Mouse (Mus musculus) heart, adult 2 months (tissue): ENCODE measurements at regions not wholly inside any gene's neighbourhood (a gene's known extent, or its start where the extent isn't known, plus 50 kb on each side); places are given as distances from the start of the nearest gene placed in this dataset.

Source experiments
- CTCF ChIP-seq: fragments of 200-600 bp; IDR thresholded peaks from 2 replicates; pipeline ENCODE4 v1.8.1; 2022; ENCODE audit warnings: antibody characterized with exemption, mild to moderate bottlenecking, moderate library complexity
- POLR2A ChIP-seq: fragments of 200-500 bp; IDR thresholded peaks from 2 replicates; pipeline ENCODE4 v1.6.1; 2011; ENCODE audit warnings: mild to moderate bottlenecking, low read depth, low read length, control low read depth; ENCODE audit not compliant: insufficient read depth

DNA sequence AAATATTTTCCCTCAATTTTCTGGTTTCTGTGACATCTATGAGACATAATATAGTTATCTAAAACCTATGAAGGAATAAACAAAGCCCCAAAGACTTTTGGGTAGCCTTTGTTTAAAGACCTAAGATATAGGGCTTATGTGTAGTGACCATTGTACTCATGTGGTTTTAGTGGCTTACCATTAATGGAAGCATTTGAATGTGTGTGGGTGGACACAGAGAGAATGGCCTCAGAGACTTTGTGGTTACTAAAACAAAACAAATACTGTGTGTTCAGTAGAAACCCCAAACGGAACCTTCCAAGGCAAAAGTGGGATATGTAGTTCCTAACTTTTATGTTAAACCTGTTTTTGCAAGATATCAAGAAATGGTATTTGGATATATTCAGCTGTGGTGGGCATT is 1228.7 kb downstream of the Slc22a22 start:
- TF ChIP-seq CTCF (no peak), POLR2A (no peak)
